Mouse (Mus musculus) megakaryocyte-erythroid progenitor cell, adult 5-6 weeks (primary cell): ENCODE measurements at regions not wholly inside any gene's neighbourhood (a gene's known extent, or its start where the extent isn't known, plus 50 kb on each side); places are given as distances from the start of the nearest gene placed in this dataset.

ENCODE experiments used
- ATAC-seq: replicated peaks from 2 replicates; pipeline ENCODE4 v1.8.0; 2016; ENCODE audit warnings: mild to moderate bottlenecking, inconsistent platforms; ENCODE audit not compliant: severe bottlenecking, poor library complexity, low FRiP score, low TSS enrichment

- ATAC-seq: no peak
Measured at GRCm38 (mm10) chr17:50427331-50428003, 81.7 kb upstream of the Plcl2 start.

- 0 out of 2 replicates have a peak, but pooled peaks have one; percentile 8 for ATAC-seq
Measured at GRCm38 (mm10) chr17:50428004-50428560, 81.1 kb upstream of the Plcl2 start.

GRCm38 (mm10) chr17:50432559-50432958 lies 76.6 kb upstream of the Plcl2 start:
- no peak for ATAC-seq

- ATAC-seq: no peak
Measured at GRCm38 (mm10) chr17:50438960-50439359, 70.2 kb upstream of the Plcl2 start.

- ATAC-seq: no peak
Measured at GRCm38 (mm10) chr17:50439365-50439764, 69.8 kb upstream of the Plcl2 start.

GRCm38 (mm10) chr17:50442062-50442461 lies 67.1 kb upstream of the Plcl2 start:
- ATAC-seq: no peak

GRCm38 (mm10) chr17:50442905-50443304 lies 66.3 kb upstream of the Plcl2 start:
- ATAC-seq: no peak

GRCm38 (mm10) chr17:50443376-50444022 lies 65.7 kb upstream of the Plcl2 start:
- no peak for ATAC-seq

- ATAC-seq: no peak
Measured at GRCm38 (mm10) chr17:50444023-50444389, 65.2 kb upstream of the Plcl2 start.

- ATAC-seq: no peak
Measured at GRCm38 (mm10) chr17:50448693-50449092, 60.5 kb upstream of the Plcl2 start.

- no peak for ATAC-seq
Measured at GRCm38 (mm10) chr17:50451606-50452005, 57.6 kb upstream of the Plcl2 start.

- ATAC-seq: 0 out of 2 replicates have a peak, but pooled peaks have one; percentile 12
Measured at GRCm38 (mm10) chr17:50453524-50453923, 55.7 kb upstream of the Plcl2 start.

- peak; percentile 69 for ATAC-seq
Measured at GRCm38 (mm10) chr17:50453956-50454355, 55.2 kb upstream of the Plcl2 start.

- no peak for ATAC-seq
Measured at GRCm38 (mm10) chr17:50454917-50455316, 54.3 kb upstream of the Plcl2 start.

- peak; percentile 65 for ATAC-seq
Measured at GRCm38 (mm10) chr17:50455719-50456118, 53.5 kb upstream of the Plcl2 start.

GRCm38 (mm10) chr17:50457053-50457697 lies 52.0 kb upstream of the Plcl2 start:
- no peak for ATAC-seq

- peak; percentile 70 for ATAC-seq
Measured at GRCm38 (mm10) chr17:50458232-50458631, 51.0 kb upstream of the Plcl2 start.
